Comparison of ENCODE assay signal across 33 mouse cellular contexts in the genomic region with DNA sequence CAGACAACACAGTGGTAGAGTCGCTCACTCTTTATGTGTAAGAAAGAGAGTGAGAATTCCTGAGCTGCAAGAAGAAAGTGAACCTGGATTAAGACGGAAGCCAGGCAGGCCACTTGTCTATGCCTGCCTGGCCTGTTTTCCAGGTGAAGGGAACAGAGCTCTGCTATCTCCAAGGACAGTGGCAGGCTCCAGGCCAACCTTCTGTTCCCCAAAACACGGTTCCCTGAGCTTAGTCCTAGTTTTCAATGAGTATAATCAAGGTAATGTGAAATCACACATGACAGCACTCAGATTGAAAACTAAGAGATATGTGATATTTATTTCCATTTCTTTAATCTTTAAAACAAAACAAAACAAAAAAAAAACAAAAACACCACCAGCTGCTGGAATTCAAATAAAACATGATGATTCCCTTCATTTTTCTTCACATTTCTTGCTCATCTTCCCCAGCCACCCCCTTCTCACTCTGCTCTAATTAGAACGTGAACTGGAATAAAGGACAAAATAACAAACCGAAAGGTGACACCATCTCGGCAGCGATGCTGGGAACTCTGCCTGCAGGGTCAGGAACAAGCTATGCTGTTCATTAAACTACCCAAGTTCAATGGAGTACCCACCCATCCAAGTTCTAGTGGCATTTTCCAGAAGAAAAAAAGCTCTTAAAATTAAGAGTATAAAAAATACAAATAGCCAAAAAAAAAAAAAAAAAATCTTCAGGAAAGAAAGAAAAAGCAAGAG. TPM values are rescaled to one million over a fixed set of nuclear protein-coding genes. Genes with fewer than 3 reads are reported as not detected.
A peak's percentile ranks its signal among the peaks of the same experiment; 100 is the strongest.
DNase-seq lines count a peak whose midpoint lies in the region; ATAC-seq lines count a peak whose summit lies in the region.
"Had no signal": no experiment of that assay in that cellular context is flagged by ENCODE, and none has a peak within 500 bp of the region (broad histone marks: within the 10 kb centered on the region; RNA-seq: fewer than 3 reads in every experiment).

No protein-coding gene starts in this region.

- no peak overlapping the region for H3K4me3 ChIP-seq in forebrain, embryonic 14.5 days (ENCODE audit: low read depth, low read length)
- H3K4me3 ChIP-seq: embryonic facial prominence, embryonic 10.5 days; embryonic facial prominence, embryonic 15.5 days; forebrain, embryonic 12.5 days; heart, embryonic 12.5 days; hindbrain, embryonic 13.5 days; neural tube, embryonic 15.5 days had no signal

- ATAC-seq in forebrain, embryonic 14.5 days, result no peak
- ATAC-seq in megakaryocyte progenitor cell, adult 5-6 weeks (replicated peaks; ENCODE audit: poor library complexity), result no peak
- ATAC-seq: intestine, embryonic 16.5 days; Patski had no signal

- no peak overlapping the region for H3K27ac ChIP-seq in forebrain, embryonic 14.5 days (ENCODE audit: low read depth, low read length)
- H3K27ac ChIP-seq: embryonic facial prominence, embryonic 10.5 days; embryonic facial prominence, embryonic 15.5 days; forebrain, embryonic 12.5 days; hindbrain, embryonic 13.5 days; liver, embryonic 14.5 days; macrophage; neural tube, embryonic 15.5 days had no signal

- no peaks in the 10 kb centered on the region for H3K27me3 ChIP-seq in forebrain, embryonic 14.5 days (replicated peaks; ENCODE audit: control insufficient read depth, insufficient read depth, low read length)
- H3K27me3 ChIP-seq: embryonic facial prominence, embryonic 15.5 days; forebrain, embryonic 12.5 days; heart, embryonic 12.5 days; hindbrain, embryonic 13.5 days; neural tube, embryonic 15.5 days; Patski had no signal

- H3K4me1 ChIP-seq in forebrain, embryonic 14.5 days (ENCODE audit: control insufficient read depth, insufficient read depth, low read length), result no peaks in the 10 kb centered on the region
- H3K4me1 ChIP-seq: embryonic facial prominence, embryonic 10.5 days; embryonic facial prominence, embryonic 15.5 days; forebrain, embryonic 12.5 days; heart, embryonic 12.5 days; hindbrain, embryonic 13.5 days; neural tube, embryonic 15.5 days had no signal

- 76% methylated on average over 7 of the region's 7 CpGs for WGBS in forebrain, embryonic 14.5 days

- H3K9me3 ChIP-seq in forebrain, embryonic 14.5 days (replicated peaks; ENCODE audit: control insufficient read depth, low read length), result no peaks in the 10 kb centered on the region
- H3K9me3 ChIP-seq: embryonic facial prominence, embryonic 10.5 days; embryonic facial prominence, embryonic 15.5 days; forebrain, embryonic 12.5 days; heart, embryonic 12.5 days; hindbrain, embryonic 13.5 days; neural tube, embryonic 15.5 days had no signal

- peak; percentile 12 for DNase-seq in gastrocnemius, adult 18-20 months (ENCODE audit: low spot score)
- no peak for DNase-seq in gastrocnemius, postnatal 25 days
- DNase-seq in brain, adult 2 months (ENCODE audit: low read depth, low spot score), result peak; percentile 94
- DNase-seq in cerebellum, adult 8-10 months, result peak; percentile 68
- DNase-seq in cerebellum, postnatal 25 days, result peak; percentile 77 to 84
- DNase-seq in forebrain, embryonic 14.5 days (ENCODE audit: low spot score), result no peak
- DNase-seq in thymus, adult 18-20 months, result no peak
- DNase-seq: adrenal gland, postnatal 14 days; gastrocnemius, postnatal 10 days; heart, adult 18-20 months; heart, postnatal 4 days; kidney, adult 8-10 months; kidney, postnatal 14 days; layer of hippocampus, adult 9-11 months; liver; lung, adult 2 months; lung, postnatal 10 days; midbrain, embryonic 14.5 days; retina, postnatal 1 day; right cerebral cortex, postnatal 14 days; thymus, adult 2 months; thymus, postnatal 4 days had no signal

- H3K9ac ChIP-seq in forebrain, embryonic 14.5 days (ENCODE audit: low read length), result no peak overlapping the region
- H3K9ac ChIP-seq: embryonic facial prominence, embryonic 15.5 days; forebrain, embryonic 12.5 days; heart, embryonic 12.5 days; hindbrain, embryonic 13.5 days; liver, embryonic 14.5 days; neural tube, embryonic 15.5 days had no signal

- no peak overlapping the region for H3K4me2 ChIP-seq in forebrain, embryonic 14.5 days (ENCODE audit: low read length)
- H3K4me2 ChIP-seq: embryonic facial prominence, embryonic 15.5 days; forebrain, embryonic 12.5 days; heart, embryonic 12.5 days; hindbrain, embryonic 13.5 days; neural tube, embryonic 15.5 days had no signal

- peaks cover 71% of the 10 kb centered on the region for H3K36me3 ChIP-seq in forebrain, embryonic 14.5 days (ENCODE audit: control insufficient read depth, insufficient read depth, low read length)

RNA-seq across cellular contexts. Expression of gene Cwc22, which starts 20.8 kb away (rescaled TPM):
- total RNA-seq in gastrocnemius, adult 18-20 months (2021), result 10 to 100 TPM; 11.5 to 12.2 TPM
- 10 to 100 TPM; 11.1 to 11.6 TPM for total RNA-seq in gastrocnemius, postnatal 25 days (2021)
- 21.7 and 25.1 TPM in 2 replicates for polyA plus RNA-seq in forebrain, embryonic 14.5 days (2014; fragmentation: Nextera tagmentation; extraction: Ambion mirVana)
- total RNA-seq in megakaryocyte progenitor cell, adult 5-6 weeks (2015), result 35.6 and 45.3 TPM in 2 replicates
- 103 and 115 TPM in 2 replicates for total RNA-seq in megakaryocyte progenitor cell, adult 5-6 weeks (2017)

Comparison
In these comparisons a context has a peak if more than half of its experiments do, and no peak if none do; other contexts are left out.
1. DNase-seq: peak in gastrocnemius, adult 18-20 months (single experiment), brain, adult 2 months (single experiment), cerebellum, adult 8-10 months (single experiment) and cerebellum, postnatal 25 days (2 of 2); none in gastrocnemius, postnatal 25 days (single experiment), forebrain, embryonic 14.5 days (single experiment) and thymus, adult 18-20 months (0 of 2).